Mouse (Mus musculus): ENCODE measurements around the gene Ppp1r15a. TPM values are rescaled to one million over a fixed set of nuclear protein-coding genes. Genes with fewer than 3 reads are reported as not detected.

The Ppp1r15a gene
- polyA plus RNA-seq, 1 experiment from 2014 or later, result 21.9 TPM

- Histone ChIP-seq H3K36me3 (ENCODE audit: control insufficient read depth, insufficient read depth, low read length) (no peaks in the 10 kb centered on the region), H3K9ac (ENCODE audit: low read length) (no peak within 1 kb of the TSS), H3K27me3 (ENCODE audit: control insufficient read depth, insufficient read depth, low read length) (no peaks in the 10 kb centered on the region), H3K4me1 (ENCODE audit: control insufficient read depth, insufficient read depth, low read length) (0 out of 2 replicates have a peak, but pooled peaks cover 3% of the 10 kb centered on the region), H3K4me3 (ENCODE audit: low read depth, low read length) (no peak within 1 kb of the TSS), H3K27ac (replicated peaks; ENCODE audit: low read depth, low read length) (no peak within 1 kb of the TSS), H3K4me2 (ENCODE audit: low read depth, severe bottlenecking) (no peak within 1 kb of the TSS), H3K9me3 (ENCODE audit: control insufficient read depth, low read length) (no peaks in the 10 kb centered on the region)
- DNase-seq (ENCODE audit: low spot score) (no peak), ATAC-seq (ENCODE audit: insufficient number of reproducible peaks, low FRiP score, low TSS enrichment, low read depth) (no peak)
- WGBS, result 25% methylated on average over 8 of the region's 8 CpGs
Measured at GRCm38 (mm10) chr7:45554744-45555143, 28.7 kb upstream of the Ppp1r15a start, which contains the start of gene Hsd17b14. Gene Hsd17b14 (plus strand): TSS chr7:45554893.

- WGBS, result 90% methylated on average over 2 of the region's 2 CpGs
- H3K4me3 ChIP-seq (ENCODE audit: low read depth, low read length), result no peak overlapping the region
- 0 out of 2 replicates have a peak, but pooled peaks cover 3% of the 10 kb centered on the region for H3K4me1 ChIP-seq (ENCODE audit: control insufficient read depth, insufficient read depth, low read length)
- H3K36me3 ChIP-seq (ENCODE audit: control insufficient read depth, insufficient read depth, low read length), result no peaks in the 10 kb centered on the region
- no peak overlapping the region for H3K9ac ChIP-seq (ENCODE audit: low read length)
- no peaks in the 10 kb centered on the region for H3K27me3 ChIP-seq (ENCODE audit: control insufficient read depth, insufficient read depth, low read length)
- no peak for ATAC-seq (ENCODE audit: insufficient number of reproducible peaks, low FRiP score, low TSS enrichment, low read depth)
- no peak overlapping the region for H3K4me2 ChIP-seq (ENCODE audit: low read depth, severe bottlenecking)
- no peaks in the 10 kb centered on the region for H3K9me3 ChIP-seq (ENCODE audit: control insufficient read depth, low read length)
- H3K27ac ChIP-seq (replicated peaks; ENCODE audit: low read depth, low read length), result no peak overlapping the region
- DNase-seq (ENCODE audit: low spot score), result no peak
Measured at GRCm38 (mm10) chr7:45553990-45554389, 27.9 kb upstream of the Ppp1r15a start.

- Histone ChIP-seq H3K4me3 (ENCODE audit: low read depth, low read length) (no peak overlapping the region), H3K4me1 (ENCODE audit: control insufficient read depth, insufficient read depth, low read length) (0 out of 2 replicates have a peak, but pooled peaks cover 3% of the 10 kb centered on the region), H3K9ac (ENCODE audit: low read length) (no peak overlapping the region), H3K4me2 (ENCODE audit: low read depth, severe bottlenecking) (no peak overlapping the region), H3K9me3 (ENCODE audit: control insufficient read depth, low read length) (no peaks in the 10 kb centered on the region), H3K27ac (replicated peaks; ENCODE audit: low read depth, low read length) (no peak overlapping the region), H3K27me3 (ENCODE audit: control insufficient read depth, insufficient read depth, low read length) (no peaks in the 10 kb centered on the region), H3K36me3 (ENCODE audit: control insufficient read depth, insufficient read depth, low read length) (no peaks in the 10 kb centered on the region)
- DNase-seq (ENCODE audit: low spot score) (no peak), ATAC-seq (ENCODE audit: insufficient number of reproducible peaks, low FRiP score, low TSS enrichment, low read depth) (no peak)
- WGBS, result 67% methylated on average over 8 of the region's 8 CpGs
Measured at GRCm38 (mm10) chr7:45553519-45553918, 27.5 kb upstream of the Ppp1r15a start.

GRCm38 (mm10) chr7:45551512-45551883, 25.4 kb upstream of the Ppp1r15a start:
- DNase-seq (ENCODE audit: low spot score) (no peak), ATAC-seq (ENCODE audit: insufficient number of reproducible peaks, low FRiP score, low TSS enrichment, low read depth) (no peak)
- Histone ChIP-seq H3K4me2 (ENCODE audit: low read depth, severe bottlenecking) (no peak overlapping the region), H3K4me3 (ENCODE audit: low read depth, low read length) (no peak overlapping the region), H3K4me1 (ENCODE audit: control insufficient read depth, insufficient read depth, low read length) (0 out of 2 replicates have a peak, but pooled peaks cover 3% of the 10 kb centered on the region), H3K27ac (replicated peaks; ENCODE audit: low read depth, low read length) (no peak overlapping the region), H3K36me3 (ENCODE audit: control insufficient read depth, insufficient read depth, low read length) (no peaks in the 10 kb centered on the region), H3K27me3 (ENCODE audit: control insufficient read depth, insufficient read depth, low read length) (no peaks in the 10 kb centered on the region), H3K9me3 (ENCODE audit: control insufficient read depth, low read length) (no peaks in the 10 kb centered on the region), H3K9ac (ENCODE audit: low read length) (no peak overlapping the region)
- 80% methylated on average over 8 of the region's 8 CpGs for WGBS

GRCm38 (mm10) chr7:45550821-45551511, 24.9 kb upstream of the Ppp1r15a start:
- H3K27me3 ChIP-seq (ENCODE audit: control insufficient read depth, insufficient read depth, low read length), result no peaks in the 10 kb centered on the region
- H3K4me1 ChIP-seq (ENCODE audit: control insufficient read depth, insufficient read depth, low read length), result 0 out of 2 replicates have a peak, but pooled peaks cover 3% of the 10 kb centered on the region
- H3K27ac ChIP-seq (replicated peaks; ENCODE audit: low read depth, low read length), result no peak overlapping the region
- DNase-seq (ENCODE audit: low spot score) (no peak), ATAC-seq (ENCODE audit: insufficient number of reproducible peaks, low FRiP score, low TSS enrichment, low read depth) (no peak)
- H3K9ac ChIP-seq (ENCODE audit: low read length), result no peak overlapping the region
- H3K9me3 ChIP-seq (ENCODE audit: control insufficient read depth, low read length), result no peaks in the 10 kb centered on the region
- H3K4me2 ChIP-seq (ENCODE audit: low read depth, severe bottlenecking), result no peak overlapping the region
- 68% methylated on average over 11 of the region's 11 CpGs for WGBS
- no peaks in the 10 kb centered on the region for H3K36me3 ChIP-seq (ENCODE audit: control insufficient read depth, insufficient read depth, low read length)
- no peak overlapping the region for H3K4me3 ChIP-seq (ENCODE audit: low read depth, low read length)

GRCm38 (mm10) chr7:45549641-45550436, 23.8 kb upstream of the Ppp1r15a start:
- DNase-seq (ENCODE audit: low spot score) (no peak), ATAC-seq (ENCODE audit: insufficient number of reproducible peaks, low FRiP score, low TSS enrichment, low read depth) (no peak)
- no peak overlapping the region for H3K4me3 ChIP-seq (ENCODE audit: low read depth, low read length)
- 85% methylated on average over 16 of the region's 16 CpGs for WGBS
- H3K4me2 ChIP-seq (ENCODE audit: low read depth, severe bottlenecking), result no peak overlapping the region
- H3K27ac ChIP-seq (replicated peaks; ENCODE audit: low read depth, low read length), result no peak overlapping the region
- H3K9ac ChIP-seq (ENCODE audit: low read length), result no peak overlapping the region
- no peaks in the 10 kb centered on the region for H3K36me3 ChIP-seq (ENCODE audit: control insufficient read depth, insufficient read depth, low read length)
- H3K27me3 ChIP-seq (ENCODE audit: control insufficient read depth, insufficient read depth, low read length), result no peaks in the 10 kb centered on the region
- H3K9me3 ChIP-seq (ENCODE audit: control insufficient read depth, low read length), result no peaks in the 10 kb centered on the region
- H3K4me1 ChIP-seq (ENCODE audit: control insufficient read depth, insufficient read depth, low read length), result 0 out of 2 replicates have a peak, but pooled peaks cover 2% of the 10 kb centered on the region

GRCm38 (mm10) chr7:45544525-45544924, 18.5 kb upstream of the Ppp1r15a start:
- Histone ChIP-seq H3K27me3 (ENCODE audit: control insufficient read depth, insufficient read depth, low read length) (no peaks in the 10 kb centered on the region), H3K4me1 (ENCODE audit: control insufficient read depth, insufficient read depth, low read length) (no peaks in the 10 kb centered on the region), H3K4me2 (ENCODE audit: low read depth, severe bottlenecking) (no peak overlapping the region), H3K4me3 (ENCODE audit: low read depth, low read length) (no peak overlapping the region), H3K9ac (ENCODE audit: low read length) (no peak overlapping the region), H3K36me3 (ENCODE audit: control insufficient read depth, insufficient read depth, low read length) (no peaks in the 10 kb centered on the region), H3K27ac (replicated peaks; ENCODE audit: low read depth, low read length) (no peak overlapping the region), H3K9me3 (ENCODE audit: control insufficient read depth, low read length) (no peaks in the 10 kb centered on the region; the same call in 1 of the 2 replicates)
- DNase-seq (ENCODE audit: low spot score), result no peak
- no peak for ATAC-seq (ENCODE audit: insufficient number of reproducible peaks, low FRiP score, low TSS enrichment, low read depth)
- WGBS, result 83% methylated on average over 1 of the region's 1 CpGs

- Histone ChIP-seq H3K27ac (replicated peaks; ENCODE audit: low read depth, low read length) (no peak overlapping the region), H3K9me3 (ENCODE audit: control insufficient read depth, low read length) (no peaks in the 10 kb centered on the region; the same call in 1 of the 2 replicates), H3K27me3 (ENCODE audit: control insufficient read depth, insufficient read depth, low read length) (no peaks in the 10 kb centered on the region), H3K4me2 (ENCODE audit: low read depth, severe bottlenecking) (no peak overlapping the region), H3K36me3 (ENCODE audit: control insufficient read depth, insufficient read depth, low read length) (no peaks in the 10 kb centered on the region), H3K4me1 (ENCODE audit: control insufficient read depth, insufficient read depth, low read length) (0 out of 2 replicates have a peak, but pooled peaks cover 5% of the 10 kb centered on the region), H3K4me3 (ENCODE audit: low read depth, low read length) (no peak overlapping the region), H3K9ac (ENCODE audit: low read length) (no peak overlapping the region)
- DNase-seq (ENCODE audit: low spot score), result no peak
- ATAC-seq (ENCODE audit: insufficient number of reproducible peaks, low FRiP score, low TSS enrichment, low read depth), result no peak
- 54% methylated on average over 2 of the region's 2 CpGs for WGBS
Measured at GRCm38 (mm10) chr7:45540213-45540612, 14.1 kb upstream of the Ppp1r15a start.

Measured in limb, embryonic 11.5 days (tissue).